Mouse (Mus musculus) right cerebral cortex, postnatal 25 days (tissue): ENCODE measurements around the gene Arhgef1.

ENCODE experiments used
- DNase-seq: peaks from one replicate; pipeline ENCODE4 v3.0.0; 2022

Arhgef1 gene

DNA sequence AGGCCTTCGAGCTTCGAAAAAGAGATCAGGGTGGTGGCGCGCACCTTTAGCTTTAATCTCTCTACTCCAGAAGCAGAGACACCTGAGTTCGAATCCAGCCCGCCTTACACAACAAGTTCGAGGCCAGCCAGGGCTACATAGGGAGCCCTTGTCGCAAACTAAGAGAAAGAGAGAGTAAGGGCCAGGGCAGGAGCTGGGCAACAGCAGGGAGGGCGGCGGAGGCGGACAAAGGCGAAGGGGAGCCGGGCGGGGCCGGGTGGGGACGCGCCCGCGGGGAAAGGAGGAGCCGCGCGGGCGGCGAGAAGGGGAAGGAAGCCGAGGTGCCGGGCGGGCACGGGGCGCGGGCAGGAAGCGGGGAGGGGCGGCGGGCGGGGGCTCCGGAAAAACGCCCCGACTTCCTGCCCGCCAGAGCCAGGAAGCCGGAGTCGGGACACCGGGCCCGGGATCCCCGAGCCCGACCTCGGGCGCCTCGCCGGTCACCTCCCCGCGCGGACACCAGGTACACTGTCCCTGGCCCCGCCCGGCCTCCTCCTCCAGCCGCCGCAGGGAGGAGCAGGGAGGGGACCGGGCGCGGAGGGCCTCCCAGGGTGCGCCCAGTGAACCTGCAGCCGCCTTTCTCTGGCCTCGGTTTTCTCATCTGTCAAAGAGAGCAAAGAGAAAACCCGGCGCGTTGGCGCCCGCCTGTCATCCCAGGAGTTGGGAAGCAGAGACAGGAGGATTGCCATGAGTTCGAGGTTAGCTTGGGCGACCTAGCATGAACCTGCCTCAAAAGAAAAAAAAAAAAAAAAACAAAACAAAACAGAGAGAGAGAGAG lies at the start of gene Arhgef1:
Arhgef1 (plus strand) TSS at position 283 of the 814 bp plus-strand sequence.
- DNase-seq, result peak; percentile 47

DNA sequence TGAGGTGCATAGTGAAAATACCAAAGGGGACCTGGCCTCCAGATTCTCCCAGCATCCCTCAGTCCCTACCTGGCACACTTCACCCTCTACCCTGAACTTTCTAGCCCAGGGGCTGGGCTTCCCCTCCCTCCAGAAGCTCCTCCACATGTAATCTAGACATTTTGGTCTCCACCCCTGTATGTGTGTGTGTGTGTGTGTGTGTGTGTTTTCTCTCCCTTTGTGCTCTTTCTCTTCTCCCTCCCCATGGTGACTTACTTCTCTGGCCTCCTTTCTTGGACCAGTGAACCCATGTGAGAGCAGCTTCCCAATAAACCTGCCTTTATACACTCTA lies 49.5 kb upstream of the Arhgef1 start:
- no peak for DNase-seq

GRCm38 (mm10) chr7:24853695-24854094 lies 49.0 kb upstream of the Arhgef1 start:
- DNase-seq, result no peak

DNA sequence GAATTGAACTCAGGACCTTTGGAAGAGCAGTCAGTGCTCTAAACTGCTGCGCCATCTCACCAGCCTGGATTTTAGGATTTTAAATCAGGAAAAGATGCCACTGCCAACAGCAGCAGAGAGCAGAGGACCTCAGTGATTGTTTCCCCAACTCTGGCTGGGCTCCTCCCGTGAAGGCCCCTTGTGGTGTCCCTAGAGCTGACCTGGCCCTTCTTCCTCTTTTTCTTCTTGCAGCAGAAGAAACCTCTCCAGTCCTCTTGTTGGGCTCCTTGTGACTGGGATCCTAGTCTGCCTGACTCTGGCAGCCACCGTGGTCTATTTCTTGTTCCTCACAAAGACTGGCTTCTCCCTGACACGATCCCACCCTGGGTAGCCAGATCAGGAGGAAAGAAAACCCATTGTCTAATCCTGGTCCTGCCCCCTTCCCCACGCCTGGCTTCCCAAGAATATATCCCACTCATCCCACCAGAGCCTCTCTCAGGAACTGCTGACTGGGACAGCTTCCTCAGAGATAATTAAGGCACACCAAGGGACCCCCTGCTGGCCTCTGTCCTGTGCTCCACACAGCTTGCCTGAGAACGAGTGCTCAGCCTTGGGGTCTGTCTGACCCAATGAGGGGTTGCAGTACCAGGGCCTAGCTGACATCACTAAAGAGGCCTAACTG lies 46.1 kb upstream of the Arhgef1 start:
- no peak for DNase-seq

- DNase-seq, result no peak
Observed at GRCm38 (mm10) chr7:24859234-24859633, 43.5 kb upstream of the Arhgef1 start.

GRCm38 (mm10) chr7:24861913-24862312 lies 40.8 kb upstream of the Arhgef1 start, which contains the start of gene Gm9844:
Gene Gm9844, plus strand, starts transcription at chr7:24862213.
- no peak for DNase-seq

DNA sequence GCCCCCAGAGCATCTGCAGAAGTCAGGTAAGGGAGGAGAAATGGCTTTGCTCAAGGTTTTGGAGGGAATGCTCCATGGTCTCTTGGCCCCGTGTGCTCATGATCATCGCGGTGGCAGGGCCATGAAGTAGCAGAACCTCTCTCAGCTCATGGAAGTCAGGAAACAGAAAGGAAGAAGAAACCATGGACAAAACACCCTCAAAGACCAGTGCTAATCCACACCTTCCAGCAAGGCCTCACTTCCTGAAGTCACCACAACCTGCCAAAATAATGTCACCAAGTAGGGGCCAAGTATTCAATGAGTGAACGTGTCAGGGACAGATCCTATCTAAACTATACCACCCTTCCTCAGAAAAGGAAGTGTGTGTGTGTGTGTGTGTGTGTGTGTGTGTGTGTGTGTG lies 39.9 kb upstream of the Arhgef1 start:
- no peak for DNase-seq

DNA sequence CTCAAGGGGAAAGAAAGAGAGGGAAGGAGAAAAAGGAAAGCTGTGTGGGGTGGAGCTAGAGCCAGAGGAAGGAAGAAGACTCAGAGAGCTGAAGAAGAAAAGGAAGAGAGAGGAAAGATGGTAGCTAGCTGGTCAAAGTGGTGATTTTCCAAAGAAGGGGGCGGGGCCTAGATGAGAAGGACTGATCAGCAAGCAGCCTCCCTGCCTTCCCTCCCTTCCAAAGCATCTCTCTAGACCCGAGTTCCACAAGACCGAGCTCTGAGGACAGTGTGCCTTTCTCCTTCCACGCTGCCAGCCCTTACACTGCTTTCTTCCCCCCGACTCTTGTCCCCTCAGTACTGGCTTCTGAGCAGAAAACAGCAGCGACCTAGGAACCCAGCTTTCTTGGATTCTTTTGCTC lies 38.6 kb upstream of the Arhgef1 start:
- no peak for DNase-seq

DNA sequence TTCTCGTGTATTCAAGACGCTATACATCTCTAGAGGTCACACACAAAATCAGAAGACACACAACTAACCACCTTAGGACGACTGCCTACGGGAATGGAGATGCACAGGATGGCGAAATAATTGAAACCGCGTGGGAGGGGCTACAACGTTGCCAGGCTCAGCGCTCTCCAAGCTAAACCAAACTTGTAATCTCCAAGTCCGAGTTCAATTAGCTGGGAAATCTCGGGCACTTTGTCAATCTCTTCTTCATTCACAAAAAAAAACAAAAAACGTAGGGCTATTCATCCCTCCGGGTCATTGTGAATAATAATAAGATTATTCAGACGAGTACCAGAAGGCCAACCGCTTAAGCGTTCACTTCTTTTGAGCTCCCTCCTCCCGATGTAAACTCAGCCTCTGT lies 33.6 kb upstream of the Arhgef1 start:
- DNase-seq, result no peak

DNA sequence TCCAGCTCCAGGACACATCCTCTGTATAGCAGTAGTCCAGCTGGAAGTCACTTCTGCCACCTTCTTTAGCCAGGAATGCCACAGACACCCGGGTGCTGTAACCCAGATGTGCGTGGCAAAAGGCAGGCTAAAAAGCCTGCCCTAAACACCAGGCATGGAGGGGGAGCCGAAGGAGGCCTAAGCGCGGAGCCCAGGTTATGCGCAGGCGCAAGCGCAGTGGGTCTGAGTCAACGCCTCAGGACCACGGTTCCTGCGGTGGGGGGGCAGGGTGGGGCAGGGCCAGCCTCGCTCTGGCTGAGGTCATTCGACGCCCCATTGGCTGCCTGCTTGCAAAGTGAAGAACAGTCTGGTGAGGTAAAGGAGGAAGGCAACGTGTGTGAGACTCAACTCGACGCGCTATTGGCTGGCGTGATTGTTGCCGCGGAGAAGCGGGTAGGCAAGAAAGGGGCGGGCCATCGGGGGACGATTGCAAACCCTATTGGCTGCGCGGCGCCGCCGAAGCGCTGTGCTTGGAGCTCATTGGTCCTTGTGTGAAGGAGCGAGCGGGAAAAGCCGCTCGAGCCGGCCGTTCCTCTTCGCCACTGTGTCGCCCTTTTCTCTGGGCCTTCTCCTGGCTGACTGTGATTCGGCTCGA lies 33.1 kb upstream of the Arhgef1 start, which contains the start of the genes Lypd4 and Dmrtc2:
Lypd4 (minus strand) TSS at position 410 of the 634 bp plus-strand sequence.
Dmrtc2 (plus strand) TSS at position 526 of the 634 bp plus-strand sequence.
- no peak for DNase-seq

DNA sequence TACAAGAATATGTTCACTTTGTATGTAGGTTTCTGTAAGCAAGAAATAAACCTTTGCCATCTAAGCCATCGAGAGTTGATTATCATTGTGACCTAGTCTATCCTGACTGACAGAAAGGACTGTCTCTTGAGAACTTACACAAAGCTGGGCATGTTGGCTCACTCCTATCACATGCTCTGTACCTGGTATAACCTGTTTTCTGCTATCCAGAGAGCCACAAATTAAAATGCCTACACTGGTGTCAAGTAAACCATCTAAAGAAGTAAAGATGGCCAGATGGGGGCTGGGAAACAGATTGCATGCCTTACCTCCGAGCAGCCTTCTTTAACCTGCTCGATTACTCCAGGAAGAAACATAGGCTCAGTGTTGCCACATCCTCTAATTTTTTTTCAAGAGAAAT lies 25.1 kb upstream of the Arhgef1 start:
- DNase-seq, result no peak

GRCm38 (mm10) chr7:24879620-24880019 lies 23.1 kb upstream of the Arhgef1 start:
- no peak for DNase-seq

DNA sequence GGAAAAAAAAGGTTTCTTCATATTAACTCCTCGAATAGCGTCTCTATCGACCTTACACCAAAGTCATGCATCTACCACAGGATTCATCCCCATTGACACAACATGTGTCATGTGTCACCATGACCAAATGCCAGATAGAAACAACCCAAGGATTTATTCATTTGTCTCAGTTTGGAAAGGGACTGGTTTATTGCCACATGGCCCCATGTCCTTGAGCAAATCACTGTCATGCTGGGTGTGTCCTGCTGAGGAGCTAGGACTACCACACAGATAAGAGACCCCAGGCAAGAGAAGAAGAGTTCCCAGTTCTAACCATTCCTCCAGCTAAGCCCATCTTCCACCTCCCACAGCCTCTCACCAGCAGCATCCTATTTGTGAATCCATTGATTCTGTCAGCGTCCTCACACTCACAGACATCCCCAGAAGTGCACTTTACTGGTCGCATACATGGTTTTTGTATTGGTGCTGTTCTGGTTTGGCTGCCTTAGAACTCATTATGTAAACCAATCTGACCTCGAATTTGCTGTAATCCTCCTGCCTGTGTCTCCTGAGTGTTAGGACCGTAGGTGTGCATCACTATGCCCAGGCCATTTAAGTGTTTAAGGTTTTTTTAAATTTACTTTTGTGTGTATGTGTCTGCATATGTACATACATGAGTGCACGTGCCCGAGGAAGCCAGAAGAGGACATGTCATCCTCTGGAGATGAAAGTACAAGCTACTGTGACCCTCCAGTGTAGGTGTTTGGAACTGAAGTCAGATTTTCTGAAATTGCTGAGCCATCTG lies 20.1 kb upstream of the Arhgef1 start:
- DNase-seq, result no peak

DNA sequence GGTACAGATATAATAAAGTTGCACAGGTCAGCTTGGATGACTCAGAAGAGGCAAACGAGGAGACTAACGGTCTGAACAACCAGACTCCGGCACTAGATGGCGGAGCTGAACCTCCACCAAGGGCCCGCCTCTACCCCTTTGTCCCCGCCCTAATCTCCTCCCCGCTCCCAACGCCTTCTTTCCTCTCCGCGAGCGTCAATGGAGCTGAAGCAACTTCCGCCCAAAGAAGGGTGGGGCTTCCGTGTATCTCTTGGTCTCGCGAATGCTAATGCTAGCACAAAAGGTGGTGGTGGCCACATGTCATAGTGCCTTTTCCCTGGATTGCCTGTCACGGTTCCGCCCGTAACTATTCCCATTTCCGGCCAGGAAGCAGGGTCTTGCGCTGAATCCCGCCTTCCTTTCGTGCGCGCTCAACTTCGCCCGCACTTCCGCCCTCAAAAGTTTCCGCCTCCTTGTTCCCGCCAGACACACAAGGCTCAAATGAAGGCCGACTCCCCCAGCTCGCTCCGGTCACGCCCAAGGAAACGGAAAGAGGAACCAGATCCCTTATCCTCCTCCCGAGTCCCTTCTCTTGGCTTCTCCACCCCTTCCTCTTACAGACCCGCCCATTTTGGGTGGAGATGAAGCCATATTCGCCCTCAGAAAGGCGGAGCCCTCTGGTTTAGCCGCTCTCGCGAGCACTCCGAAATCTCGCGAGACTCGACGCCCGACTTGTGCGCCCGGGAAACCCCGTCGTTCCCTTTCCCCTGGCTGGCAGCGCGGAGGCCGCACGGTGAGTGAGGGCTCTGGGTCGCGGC lies 18.6 kb upstream of the Arhgef1 start, which contains the start of gene Rps19:
Rps19 (plus strand) TSS at position 476 of the 797 bp plus-strand sequence.
- DNase-seq, result peak; percentile 95

DNA sequence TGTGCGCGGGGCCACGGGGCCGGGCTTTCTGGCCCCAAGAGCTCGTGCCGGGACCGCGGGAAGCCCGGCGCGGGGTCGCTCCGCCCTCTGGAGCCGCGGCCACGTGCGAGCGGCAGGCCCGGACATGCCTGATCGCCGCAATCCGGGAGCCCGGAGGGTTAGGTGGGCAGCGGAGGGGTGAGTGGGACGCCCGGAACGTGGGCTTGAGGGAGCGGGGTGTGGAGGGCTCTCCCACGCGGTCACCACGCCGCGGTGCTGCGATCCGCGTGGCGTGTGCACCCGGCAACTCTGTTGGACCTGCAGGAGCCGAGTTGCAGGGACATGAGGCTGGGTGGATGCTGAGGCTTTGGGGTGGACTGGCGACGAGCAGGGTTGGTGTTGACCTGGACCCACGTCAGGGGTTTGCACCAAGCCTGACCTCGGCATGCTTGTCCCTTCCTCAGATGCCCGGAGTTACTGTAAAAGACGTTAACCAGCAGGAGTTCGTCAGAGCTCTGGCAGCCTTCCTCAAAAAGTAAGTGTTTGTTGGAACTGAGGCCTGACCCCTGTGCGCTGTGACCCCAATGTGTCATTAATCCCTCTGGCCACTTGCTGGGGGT lies 17.9 kb upstream of the Arhgef1 start:
- DNase-seq, result no peak

- no peak for DNase-seq
Observed at GRCm38 (mm10) chr7:24885468-24886307, 17.0 kb upstream of the Arhgef1 start.

GRCm38 (mm10) chr7:24886308-24886633 lies 16.4 kb upstream of the Arhgef1 start:
- no peak for DNase-seq

DNA sequence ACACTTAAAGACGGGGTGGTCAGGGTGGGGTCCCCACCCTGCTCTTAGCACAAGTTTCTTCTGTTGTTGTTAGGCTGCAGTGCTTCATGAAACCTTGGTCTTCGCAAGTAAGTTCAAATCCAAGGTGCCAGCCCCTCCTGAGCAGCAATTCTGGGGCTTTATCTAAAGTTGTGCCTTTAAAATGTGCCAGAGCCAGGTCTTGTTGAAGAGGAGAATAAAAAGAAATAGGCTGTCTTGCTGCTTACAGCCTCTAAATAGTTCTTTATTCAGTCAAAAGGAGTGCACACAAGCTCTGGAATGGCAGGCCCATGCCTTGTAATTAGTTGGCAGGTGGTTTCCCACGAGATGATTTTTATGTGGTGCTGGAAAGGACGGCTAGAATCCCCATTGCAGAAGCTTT lies 15.6 kb upstream of the Arhgef1 start:
- DNase-seq, result no peak

DNA sequence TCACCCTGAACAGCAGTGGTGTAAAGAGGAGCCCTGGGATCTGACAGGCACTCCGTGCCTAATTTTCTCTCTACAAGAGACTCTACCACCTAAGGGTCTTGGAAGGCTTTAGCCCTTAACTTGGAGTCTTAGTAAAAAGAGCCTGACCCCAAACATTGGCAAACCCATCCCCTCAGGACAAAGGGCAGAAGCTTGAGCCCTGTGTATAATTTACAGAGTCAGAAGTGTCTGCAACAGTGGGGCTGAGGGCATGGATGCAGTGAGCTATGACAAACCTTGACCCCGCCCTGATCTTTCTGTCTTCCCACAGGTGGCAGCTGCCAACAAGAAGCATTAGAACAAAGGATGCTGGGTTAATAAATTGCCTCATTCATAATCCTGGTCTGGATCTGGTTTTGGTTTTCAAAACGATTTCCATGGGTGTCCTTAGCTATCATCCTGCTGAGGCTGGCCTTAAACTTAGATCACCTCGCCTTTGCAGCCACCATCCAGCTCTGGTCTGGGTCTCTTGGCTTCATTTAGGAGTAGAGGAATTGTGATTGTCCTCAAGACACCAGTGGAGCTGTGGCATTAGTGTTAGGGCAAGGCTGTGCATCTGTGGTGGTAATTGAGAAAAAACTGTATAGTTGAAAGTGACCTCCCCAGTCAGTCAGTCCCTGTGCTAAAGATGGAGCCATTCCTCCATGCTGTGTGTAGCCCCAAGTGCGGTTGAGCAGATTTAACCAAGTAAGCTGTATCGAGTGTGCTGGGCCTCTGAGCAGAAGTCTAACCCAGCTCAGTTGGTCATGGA lies 13.1 kb upstream of the Arhgef1 start:
- DNase-seq, result no peak
